In genomic region chr17:32753634-32754033, GRCm38 (mm10) we compare ENCODE assay signal across 8 mouse cellular contexts. TPM values are rescaled to one million over a fixed set of nuclear protein-coding genes. Genes with fewer than 3 reads are reported as not detected.
A peak's percentile ranks its signal among the peaks of the same experiment; 100 is the strongest.
DNase-seq lines count a peak whose midpoint lies in the region; ATAC-seq and TF ChIP-seq lines count a peak whose summit lies in the region.
"Had no signal": no experiment of that assay in that cellular context is flagged by ENCODE, and none has a peak within 500 bp of the region (broad histone marks: within the 10 kb centered on the region; RNA-seq: fewer than 3 reads in every experiment).

No protein-coding gene starts in this region.

- peak; percentile 93 for DNase-seq in ZHBTc4 (ENCODE audit: low read depth, low spot score)
- peak; percentile 54 for DNase-seq in embryonic facial prominence, embryonic 11.5 days (ENCODE audit: low spot score)
- peak; percentile 83 for DNase-seq in kidney, postnatal 0 days (ENCODE audit: low spot score)
- peak; percentile 57 for DNase-seq in stomach, postnatal 0 days (ENCODE audit: low spot score)
- no peak for DNase-seq in spleen, adult 12 weeks (ENCODE audit: low spot score)

- no peak overlapping the region for H3K9ac ChIP-seq in intestine, postnatal 0 days (ENCODE audit: low read depth, low read length)
- no peak overlapping the region for H3K9ac ChIP-seq in intestine, embryonic 16.5 days (ENCODE audit: low read depth, low read length)
- no peak overlapping the region for H3K9ac ChIP-seq in embryonic facial prominence, embryonic 11.5 days (replicated peaks; ENCODE audit: low read length)
- H3K9ac ChIP-seq in kidney, postnatal 0 days (ENCODE audit: low read depth, low read length), result no peak overlapping the region
- H3K9ac ChIP-seq in stomach, postnatal 0 days (ENCODE audit: low read length), result no peak overlapping the region
- H3K9ac ChIP-seq: stomach, embryonic 15.5 days had no signal

- H3K4me3 ChIP-seq in intestine, postnatal 0 days (ENCODE audit: low read depth, low read length), result no peak overlapping the region
- H3K4me3 ChIP-seq in intestine, embryonic 16.5 days (ENCODE audit: low read length), result no peak overlapping the region
- H3K4me3 ChIP-seq in embryonic facial prominence, embryonic 11.5 days (ENCODE audit: low read depth, low read length), result no peak overlapping the region
- no peak overlapping the region for H3K4me3 ChIP-seq in kidney, postnatal 0 days (replicated peaks; ENCODE audit: low read depth, low read length)
- H3K4me3 ChIP-seq in stomach, postnatal 0 days (ENCODE audit: low read depth, low read length), result no peak overlapping the region
- H3K4me3 ChIP-seq: stomach, embryonic 15.5 days had no signal

- TF ChIP-seq CTCF in intestine, postnatal 0 days (IDR thresholded peaks at IDR 0.05; ENCODE audit: low read depth), result peak; percentile 55
- peak; percentile 64 for TF ChIP-seq CTCF in kidney, postnatal 0 days (IDR thresholded peaks at IDR 0.05; ENCODE audit: low read depth)
- peak; percentile 62 for TF ChIP-seq CTCF in stomach, postnatal 0 days (IDR thresholded peaks at IDR 0.05; ENCODE audit: low read depth)

- no peaks in the 10 kb centered on the region for H3K4me1 ChIP-seq in intestine, postnatal 0 days (replicated peaks; ENCODE audit: control insufficient read depth, insufficient read depth, low read length)
- no peaks in the 10 kb centered on the region for H3K4me1 ChIP-seq in intestine, embryonic 16.5 days (ENCODE audit: control insufficient read depth, insufficient read depth, low read length)
- no peaks in the 10 kb centered on the region for H3K4me1 ChIP-seq in embryonic facial prominence, embryonic 11.5 days (ENCODE audit: control insufficient read depth, insufficient read depth, low read length)
- H3K4me1 ChIP-seq in kidney, postnatal 0 days (replicated peaks; ENCODE audit: insufficient read depth, low read length), result no peaks in the 10 kb centered on the region
- no peaks in the 10 kb centered on the region for H3K4me1 ChIP-seq in stomach, postnatal 0 days (replicated peaks; ENCODE audit: control insufficient read depth, insufficient read depth)
- H3K4me1 ChIP-seq: stomach, embryonic 15.5 days had no signal

- 12% methylated on average over 12 of the region's 12 CpGs for WGBS in intestine, postnatal 0 days
- 11% methylated on average over 12 of the region's 12 CpGs for WGBS in intestine, embryonic 16.5 days
- WGBS in embryonic facial prominence, embryonic 11.5 days, result 13% methylated on average over 12 of the region's 12 CpGs
- WGBS in kidney, postnatal 0 days, result 11% methylated on average over 12 of the region's 12 CpGs
- 16% methylated on average over 12 of the region's 12 CpGs for WGBS in stomach, postnatal 0 days

- H3K36me3 ChIP-seq in intestine, postnatal 0 days (ENCODE audit: control insufficient read depth, insufficient read depth), result no peaks in the 10 kb centered on the region
- H3K36me3 ChIP-seq in intestine, embryonic 16.5 days (ENCODE audit: control insufficient read depth, insufficient read depth, low read length), result no peaks in the 10 kb centered on the region
- no peaks in the 10 kb centered on the region for H3K36me3 ChIP-seq in embryonic facial prominence, embryonic 11.5 days (replicated peaks; ENCODE audit: control insufficient read depth, insufficient read depth, low read depth, low read length)
- H3K36me3 ChIP-seq in kidney, postnatal 0 days (ENCODE audit: insufficient read depth, low read length), result no peaks in the 10 kb centered on the region
- H3K36me3 ChIP-seq in stomach, postnatal 0 days (ENCODE audit: control insufficient read depth, insufficient read depth, low read length), result no peaks in the 10 kb centered on the region
- H3K36me3 ChIP-seq: stomach, embryonic 15.5 days had no signal

- H3K27ac ChIP-seq in intestine, postnatal 0 days (ENCODE audit: low read depth, low read length), result no peak overlapping the region
- no peak overlapping the region for H3K27ac ChIP-seq in intestine, embryonic 16.5 days (ENCODE audit: low read length)
- no peak overlapping the region for H3K27ac ChIP-seq in embryonic facial prominence, embryonic 11.5 days (replicated peaks; ENCODE audit: low read depth, low read length)
- H3K27ac ChIP-seq in kidney, postnatal 0 days, result no peak overlapping the region
- H3K27ac ChIP-seq in stomach, postnatal 0 days (replicated peaks), result no peak overlapping the region
- H3K27ac ChIP-seq: stomach, embryonic 15.5 days had no signal

- no peak for ATAC-seq in intestine, postnatal 0 days
- ATAC-seq in intestine, embryonic 16.5 days, result no peak
- ATAC-seq in embryonic facial prominence, embryonic 11.5 days (replicated peaks; ENCODE audit: insufficient number of reproducible peaks, low FRiP score, low TSS enrichment, low read depth), result no peak
- ATAC-seq in kidney, postnatal 0 days (replicated peaks; ENCODE audit: low FRiP score, low read depth), result peak; percentile 71; the same call in 1 of the 2 replicates
- ATAC-seq in stomach, postnatal 0 days (ENCODE audit: low FRiP score, low TSS enrichment), result peak; percentile 24; the same call in 1 of the 2 replicates

- no peak overlapping the region for H3K4me2 ChIP-seq in intestine, postnatal 0 days (replicated peaks; ENCODE audit: low read depth)
- no peak overlapping the region for H3K4me2 ChIP-seq in intestine, embryonic 16.5 days (ENCODE audit: low read depth, low read length)
- no peak overlapping the region for H3K4me2 ChIP-seq in embryonic facial prominence, embryonic 11.5 days (ENCODE audit: low read depth, low read length)
- no peak overlapping the region for H3K4me2 ChIP-seq in kidney, postnatal 0 days (ENCODE audit: low read length)
- no peak overlapping the region for H3K4me2 ChIP-seq in stomach, postnatal 0 days (replicated peaks; ENCODE audit: low read depth)
- H3K4me2 ChIP-seq: stomach, embryonic 15.5 days had no signal

- no peaks in the 10 kb centered on the region for H3K9me3 ChIP-seq in intestine, postnatal 0 days (ENCODE audit: control insufficient read depth)
- no peaks in the 10 kb centered on the region for H3K9me3 ChIP-seq in intestine, embryonic 16.5 days (ENCODE audit: control insufficient read depth, low read length)
- no peaks in the 10 kb centered on the region for H3K9me3 ChIP-seq in embryonic facial prominence, embryonic 11.5 days (replicated peaks; ENCODE audit: control insufficient read depth, low read length)
- H3K9me3 ChIP-seq in kidney, postnatal 0 days (replicated peaks; ENCODE audit: low read length), result no peaks in the 10 kb centered on the region
- no peaks in the 10 kb centered on the region for H3K9me3 ChIP-seq in stomach, postnatal 0 days (ENCODE audit: control insufficient read depth, low read length)
- H3K9me3 ChIP-seq: stomach, embryonic 15.5 days had no signal

- no peak for TF ChIP-seq EP300 in stomach, postnatal 0 days (optimal IDR thresholded peaks at IDR 0.05)

- no peaks in the 10 kb centered on the region for H3K27me3 ChIP-seq in intestine, postnatal 0 days (replicated peaks; ENCODE audit: control insufficient read depth, insufficient read depth, low read length)
- H3K27me3 ChIP-seq in intestine, embryonic 16.5 days (replicated peaks; ENCODE audit: control insufficient read depth, insufficient read depth, low read length), result no peaks in the 10 kb centered on the region
- H3K27me3 ChIP-seq in embryonic facial prominence, embryonic 11.5 days (ENCODE audit: control insufficient read depth, insufficient read depth, low read length), result no peaks in the 10 kb centered on the region
- no peaks in the 10 kb centered on the region for H3K27me3 ChIP-seq in kidney, postnatal 0 days (ENCODE audit: insufficient read depth, low read length)
- no peaks in the 10 kb centered on the region for H3K27me3 ChIP-seq in stomach, postnatal 0 days (ENCODE audit: control insufficient read depth, insufficient read depth, low read length)
- H3K27me3 ChIP-seq: stomach, embryonic 15.5 days had no signal

RNA-seq across cellular contexts. Expression of gene Zfp871, which starts 34.5 kb away (rescaled TPM):
- polyA plus RNA-seq in intestine, postnatal 0 days (2015; fragmentation: Nextera tagmentation; extraction: Ambion mirVana), result 13.9 and 16.7 TPM in 2 replicates
- 26.5 and 27.0 TPM in 2 replicates for polyA plus RNA-seq in intestine, embryonic 16.5 days (2015; fragmentation: Nextera tagmentation; extraction: Ambion mirVana)
- polyA plus RNA-seq in embryonic facial prominence, embryonic 11.5 days (2014; fragmentation: Nextera tagmentation; extraction: Ambion mirVana), result 25.6 and 33.8 TPM in 2 replicates
- 31.3 and 33.4 TPM in 2 replicates for polyA plus RNA-seq in kidney, postnatal 0 days (2015; fragmentation: Nextera tagmentation; extraction: Ambion mirVana)
- 13.0 and 13.7 TPM in 2 replicates for polyA plus RNA-seq in stomach, postnatal 0 days (2015; fragmentation: Nextera tagmentation; extraction: Ambion mirVana)

RNA-seq across cellular contexts. Expression of gene Zfp811, which starts 56.1 kb away (rescaled TPM):
- 0.86 and 1.5 TPM in 2 replicates for polyA plus RNA-seq in intestine, postnatal 0 days (2015; fragmentation: Nextera tagmentation; extraction: Ambion mirVana)
- 3.0 and 3.4 TPM in 2 replicates for polyA plus RNA-seq in intestine, embryonic 16.5 days (2015; fragmentation: Nextera tagmentation; extraction: Ambion mirVana)
- 11.5 and 13.2 TPM in 2 replicates for polyA plus RNA-seq in embryonic facial prominence, embryonic 11.5 days (2014; fragmentation: Nextera tagmentation; extraction: Ambion mirVana)
- 0.64 and 0.99 TPM in 2 replicates for polyA plus RNA-seq in kidney, postnatal 0 days (2015; fragmentation: Nextera tagmentation; extraction: Ambion mirVana)
- polyA plus RNA-seq in stomach, postnatal 0 days (2015; fragmentation: Nextera tagmentation; extraction: Ambion mirVana), result 1.1 and 1.5 TPM in 2 replicates

Comparison
In these comparisons a context has a peak if more than half of its experiments do, and no peak if none do; other contexts are left out.
1. ATAC-seq: peak in kidney, postnatal 0 days (single experiment) and stomach, postnatal 0 days (single experiment); none in intestine, postnatal 0 days (single experiment), intestine, embryonic 16.5 days (single experiment) and embryonic facial prominence, embryonic 11.5 days (single experiment).
2. Peak in every context shown above with its lines, with median percentiles within 50 percentile points of each other: CTCF ChIP-seq.